ENCODE assay signal across 10 mouse cellular contexts in genomic region chr8:11544386-11544785, GRCm38 (mm10). TPM values are rescaled to one million over a fixed set of nuclear protein-coding genes. Genes with fewer than 3 reads are reported as not detected.
DNase-seq lines count a peak whose midpoint lies in the region; ATAC-seq and TF ChIP-seq lines count a peak whose summit lies in the region.
"Had no signal": no experiment of that assay in that cellular context is flagged by ENCODE, and none has a peak within 500 bp of the region (broad histone marks: within the 10 kb centered on the region; RNA-seq: fewer than 3 reads in every experiment).

No protein-coding gene starts in this region.

- no peak for ATAC-seq in kidney, embryonic 15.5 days (replicated peaks; ENCODE audit: low FRiP score)
- peak; percentile 65; the same call in 1 of the 2 replicates for ATAC-seq in granulocyte monocyte progenitor cell, adult 5-6 weeks (replicated peaks; ENCODE audit: poor library complexity, severe bottlenecking)
- no peak for ATAC-seq in hindbrain, embryonic 13.5 days (ENCODE audit: low FRiP score)

- TF ChIP-seq POLR2A in brain, embryonic 14.5 days (IDR thresholded peaks at IDR 0.05; ENCODE audit: borderline replicate concordance, extremely low read depth, insufficient read depth, insufficient read length, poor library complexity, severe bottlenecking): no peak

- H3K4me2 ChIP-seq in kidney, embryonic 15.5 days: no peak overlapping the region
- H3K4me2 ChIP-seq in hindbrain, embryonic 13.5 days: no peak overlapping the region
- H3K4me2 ChIP-seq: limb, embryonic 15.5 days had no signal

- peaks cover 70% of the 10 kb centered on the region for H3K36me3 ChIP-seq in kidney, embryonic 15.5 days
- H3K36me3 ChIP-seq in ES-E14 (ENCODE audit: control insufficient read depth, insufficient read depth, low read length, poor library complexity, severe bottlenecking): peaks cover 24% of the 10 kb centered on the region
- H3K36me3 ChIP-seq in splenic B cell, adult 2 months (ENCODE audit: control insufficient read depth, insufficient read depth, low read length, poor library complexity, severe bottlenecking): peaks cover 2% of the 10 kb centered on the region
- H3K36me3 ChIP-seq in hindbrain, embryonic 13.5 days: peaks cover 53% of the 10 kb centered on the region

- TF ChIP-seq CTCF in brain, embryonic 14.5 days (IDR thresholded peaks at IDR 0.05; ENCODE audit: borderline replicate concordance, extremely low read depth, insufficient read depth, insufficient read length): peak; percentile 65

- H3K27ac ChIP-seq in kidney, embryonic 15.5 days: no peak overlapping the region
- H3K27ac ChIP-seq in ES-E14 (ENCODE audit: insufficient read depth, low read depth, low read length, poor library complexity, severe bottlenecking): no peak overlapping the region
- H3K27ac ChIP-seq in hindbrain, embryonic 13.5 days: no peak overlapping the region
- H3K27ac ChIP-seq: limb, embryonic 15.5 days had no signal

- H3K27me3 ChIP-seq in kidney, embryonic 15.5 days: no peaks in the 10 kb centered on the region
- no peaks in the 10 kb centered on the region for H3K27me3 ChIP-seq in splenic B cell, adult 2 months (ENCODE audit: control insufficient read depth, insufficient read depth, low read length, poor library complexity, severe bottlenecking)
- H3K27me3 ChIP-seq in hindbrain, embryonic 13.5 days: no peaks in the 10 kb centered on the region
- H3K27me3 ChIP-seq: limb, embryonic 15.5 days had no signal

- H3K4me1 ChIP-seq in kidney, embryonic 15.5 days: no peaks in the 10 kb centered on the region; the same call in 1 of the 2 replicates
- H3K4me1 ChIP-seq in ES-E14 (ENCODE audit: control insufficient read depth in 2 of 2, insufficient read depth in 2 of 2, low read length in 2 of 2, poor library complexity in 1 of 2): peaks cover 0 to 20% of the 10 kb centered on the region in 2 experiments; a peak in 2 of 4 replicates
- peaks cover under 1% of the 10 kb centered on the region; the same call in 1 of the 2 replicates for H3K4me1 ChIP-seq in hindbrain, embryonic 13.5 days (replicated peaks)

- no peak overlapping the region for H3K4me3 ChIP-seq in kidney, embryonic 15.5 days (replicated peaks)
- no peak overlapping the region for H3K4me3 ChIP-seq in ES-E14 (ENCODE audit: insufficient read depth in 1 of 2, low read depth in 1 of 2, low read length in 2 of 2, poor library complexity in 1 of 2, severe bottlenecking in 1 of 2)
- H3K4me3 ChIP-seq in hindbrain, embryonic 13.5 days: no peak overlapping the region
- H3K4me3 ChIP-seq: erythroblast, embryonic 14.5 days; limb, embryonic 15.5 days had no signal

- H3K9me3 ChIP-seq in kidney, embryonic 15.5 days (replicated peaks): no peaks in the 10 kb centered on the region
- H3K9me3 ChIP-seq in ES-E14 (ENCODE audit: control insufficient read depth, insufficient read depth, low read depth, low read length): no peaks in the 10 kb centered on the region
- no peaks in the 10 kb centered on the region for H3K9me3 ChIP-seq in hindbrain, embryonic 13.5 days
- H3K9me3 ChIP-seq: limb, embryonic 15.5 days had no signal

- 48% methylated on average over 3 of the region's 3 CpGs for whole genome bisulfite sequencing in kidney, embryonic 15.5 days
- 52% methylated on average over 3 of the region's 3 CpGs for WGBS in hindbrain, embryonic 13.5 days

- in situ Hi-C loops in ES-E14 (cut with MboI; ENCODE audit: low sequenced_read_pairs in 2 of 2, unreplicated experiment in 2 of 2): no loop called here

- DNase-seq in kidney, adult 18-20 months: peak; percentile 78
- DNase-seq in ES-E14 (ENCODE audit: low read depth, low spot score): peak; percentile 78
- DNase-seq in brain, embryonic 14.5 days (ENCODE audit: low read depth): peak; percentile 47
- peak; percentile 74 for DNase-seq in lung, postnatal 14 days
- peak; percentile 86 for DNase-seq in splenic B cell, adult 2 months (ENCODE audit: low read depth, low spot score)

- H3K9ac ChIP-seq in kidney, embryonic 15.5 days: no peak overlapping the region
- H3K9ac ChIP-seq in ES-E14 (ENCODE audit: insufficient read depth, low read depth, low read length, poor library complexity, severe bottlenecking): no peak overlapping the region
- H3K9ac ChIP-seq in hindbrain, embryonic 13.5 days: no peak overlapping the region
- H3K9ac ChIP-seq: limb, embryonic 15.5 days had no signal

TF ChIP-seq in ES-E14, 5 proteins besides CTCF, POLR2A, EP300 and RAD21:
- TF ChIP-seq MAFK (IDR thresholded peaks at IDR 0.05; ENCODE audit: insufficient read depth, low read depth, low read length) (no peak), ZC3H11A (IDR thresholded peaks at IDR 0.05; ENCODE audit: borderline replicate concordance, low read depth, low read length) (0 out of 2 replicates have a peak, but pooled peaks have one; percentile 5), ZNF384 (IDR thresholded peaks at IDR 0.05; ENCODE audit: low read depth, low read length) (peak; percentile 58; the same call in 1 of the 2 replicates), CHD2 (IDR thresholded peaks at IDR 0.05; ENCODE audit: low read depth, low read length) (no peak), HCFC1 (IDR thresholded peaks at IDR 0.05; ENCODE audit: borderline replicate concordance, insufficient read depth, low read length) (no peak)

RNA-seq across cellular contexts. Expression of gene Cars2, which starts 6.2 kb away (rescaled TPM):
- 23.8 and 28.3 TPM in 2 replicates for polyA plus RNA-seq in kidney, embryonic 15.5 days (2015; fragmentation: Nextera tagmentation; extraction: Ambion mirVana)
- total RNA-seq in ES-E14 (2012; rRNA removed): 34.6 and 50.5 TPM in 2 replicates
- 44.1 and 54.9 TPM in 2 replicates for polyA plus RNA-seq in brain, embryonic 14.5 days (2012; rRNA removed)
- total RNA-seq in granulocyte monocyte progenitor cell, adult 5-6 weeks (2014; fragmentation: Nextera tagmentation): 51.9 and 58.5 TPM in 2 replicates
- total RNA-seq in granulocyte monocyte progenitor cell, adult 5-6 weeks (2017): 38.4 and 39.0 TPM in 2 replicates
- polyA plus RNA-seq in hindbrain, embryonic 13.5 days (2015; fragmentation: Nextera tagmentation; extraction: Ambion mirVana): 22.6 and 23.8 TPM in 2 replicates

RNA-seq across cellular contexts. Expression of gene Ing1, which starts 11.0 kb away (rescaled TPM):
- 35.7 and 36.9 TPM in 2 replicates for polyA plus RNA-seq in kidney, embryonic 15.5 days (2015; fragmentation: Nextera tagmentation; extraction: Ambion mirVana)
- total RNA-seq in ES-E14 (2012; rRNA removed): 34.7 and 37.9 TPM in 2 replicates
- polyA plus RNA-seq in brain, embryonic 14.5 days (2012; rRNA removed): 57.3 and 69.9 TPM in 2 replicates
- 33.8 and 43.3 TPM in 2 replicates for total RNA-seq in granulocyte monocyte progenitor cell, adult 5-6 weeks (2014; fragmentation: Nextera tagmentation)
- 40.8 and 49.2 TPM in 2 replicates for total RNA-seq in granulocyte monocyte progenitor cell, adult 5-6 weeks (2017)
- polyA plus RNA-seq in hindbrain, embryonic 13.5 days (2015; fragmentation: Nextera tagmentation; extraction: Ambion mirVana): 40.7 and 44.7 TPM in 2 replicates

RNA-seq across cellular contexts. Expression of gene Naxd, which starts 47.1 kb away (rescaled TPM):
- 119 and 121 TPM in 2 replicates for polyA plus RNA-seq in kidney, embryonic 15.5 days (2015; fragmentation: Nextera tagmentation; extraction: Ambion mirVana)
- total RNA-seq in ES-E14 (2012; rRNA removed): 42.7 and 55.2 TPM in 2 replicates
- polyA plus RNA-seq in brain, embryonic 14.5 days (2012; rRNA removed): 126 and 165 TPM in 2 replicates
- 69.3 and 72.1 TPM in 2 replicates for total RNA-seq in granulocyte monocyte progenitor cell, adult 5-6 weeks (2014; fragmentation: Nextera tagmentation)
- 58.3 and 70.2 TPM in 2 replicates for total RNA-seq in granulocyte monocyte progenitor cell, adult 5-6 weeks (2017)
- polyA plus RNA-seq in hindbrain, embryonic 13.5 days (2015; fragmentation: Nextera tagmentation; extraction: Ambion mirVana): 153 and 161 TPM in 2 replicates
